Mouse (Mus musculus) spleen, adult 12 weeks (tissue): ENCODE measurements around the gene Crim1.

Experiments used
- DNase-seq: peaks from one replicate; pipeline ENCODE4 v3.0.0; 2022; ENCODE audit warnings: low spot score

Gene Crim1

DNA sequence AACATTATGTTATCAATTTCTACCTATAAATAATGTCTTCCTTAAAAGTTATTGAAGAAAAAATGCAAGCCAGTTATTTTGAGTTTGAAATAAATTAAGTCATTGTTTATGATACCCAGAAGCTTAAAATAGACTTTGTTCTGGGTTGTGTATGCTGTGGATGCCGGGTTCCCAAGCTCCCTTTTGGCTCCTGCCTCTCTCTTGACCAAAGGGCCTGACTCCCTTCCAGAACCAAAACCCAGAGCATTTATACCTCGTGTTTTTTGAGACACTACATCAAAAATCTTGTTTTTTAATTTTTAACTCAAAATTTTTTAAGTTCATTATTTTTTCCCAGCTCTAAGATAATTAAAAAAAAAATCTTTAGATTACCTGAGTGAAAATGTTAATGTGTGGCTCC lies 87.3 kb downstream of the Crim1 start:
- DNase-seq: no peak

DNA sequence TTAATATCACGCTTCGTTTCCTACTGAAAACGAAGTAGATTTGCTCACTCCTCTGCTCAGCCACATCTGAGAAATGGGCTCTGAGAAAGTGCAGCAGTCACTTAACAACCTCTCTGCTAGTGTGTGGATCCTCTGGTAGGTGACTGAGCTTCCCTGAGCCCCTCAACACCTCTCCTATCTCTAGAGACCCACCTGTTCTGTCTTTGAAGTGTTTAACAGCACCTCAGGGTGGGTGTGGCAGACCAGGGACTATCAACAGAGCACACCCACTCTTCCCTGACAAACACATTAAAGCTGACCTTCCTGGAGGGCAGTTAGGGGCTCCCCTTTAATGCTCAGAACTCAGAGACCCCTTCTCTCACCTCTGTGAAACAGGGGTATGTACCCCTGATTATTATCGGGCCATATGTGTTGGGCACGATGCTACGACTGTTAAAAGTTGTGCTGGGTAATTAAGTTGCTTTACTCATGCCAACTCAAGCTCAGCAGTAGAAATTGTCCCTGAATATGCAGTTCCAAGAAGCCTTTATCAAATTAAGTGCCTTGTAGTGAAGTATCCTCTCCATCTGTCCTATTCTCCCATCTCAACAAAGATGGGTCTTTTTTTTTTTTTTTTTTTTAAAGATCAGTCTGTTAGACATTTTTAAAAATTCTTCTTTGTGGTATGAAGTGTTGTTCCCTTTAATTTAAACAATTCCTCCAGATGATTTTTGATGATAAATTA lies 90.3 kb downstream of the Crim1 start:
- DNase-seq: no peak

DNA sequence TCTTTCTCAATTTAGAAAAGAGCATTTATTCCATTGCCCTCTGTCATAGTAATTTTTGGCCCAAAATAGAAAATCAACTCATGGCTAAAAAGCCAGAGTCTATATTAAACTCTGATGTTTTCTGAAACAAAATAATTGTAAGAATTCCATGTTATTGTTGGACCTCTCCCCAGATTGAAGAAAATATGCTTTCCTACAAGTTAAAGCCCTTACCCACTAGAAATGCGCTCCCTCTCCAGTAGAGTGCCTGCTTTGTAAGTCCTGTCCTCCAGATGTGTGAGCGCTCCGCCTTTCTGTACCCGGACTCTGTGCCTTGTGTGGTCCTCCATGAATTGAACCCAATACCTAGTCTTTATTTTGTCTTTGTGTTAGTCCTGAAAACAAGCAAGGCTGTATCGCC lies 91.0 kb downstream of the Crim1 start:
- DNase-seq: no peak

DNA sequence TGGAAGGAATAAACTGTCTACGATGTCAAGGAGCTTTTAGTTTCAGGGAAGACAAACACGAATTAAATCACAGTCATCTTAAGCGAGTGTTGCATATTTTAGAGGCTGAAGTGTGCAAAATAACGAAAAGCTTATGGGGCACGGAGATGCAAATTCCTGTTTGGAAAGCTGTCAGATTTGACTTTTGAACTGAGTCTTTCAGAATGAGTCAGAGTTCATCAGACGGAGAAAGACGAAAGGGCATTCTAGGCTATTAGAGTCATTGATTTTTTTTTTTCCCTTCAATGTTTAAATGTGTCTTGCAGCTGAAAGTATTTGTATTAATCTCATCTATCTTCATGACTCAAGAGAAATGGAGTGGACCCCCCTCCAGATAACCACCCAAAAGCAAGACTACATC lies 92.3 kb downstream of the Crim1 start:
- no peak for DNase-seq

DNA sequence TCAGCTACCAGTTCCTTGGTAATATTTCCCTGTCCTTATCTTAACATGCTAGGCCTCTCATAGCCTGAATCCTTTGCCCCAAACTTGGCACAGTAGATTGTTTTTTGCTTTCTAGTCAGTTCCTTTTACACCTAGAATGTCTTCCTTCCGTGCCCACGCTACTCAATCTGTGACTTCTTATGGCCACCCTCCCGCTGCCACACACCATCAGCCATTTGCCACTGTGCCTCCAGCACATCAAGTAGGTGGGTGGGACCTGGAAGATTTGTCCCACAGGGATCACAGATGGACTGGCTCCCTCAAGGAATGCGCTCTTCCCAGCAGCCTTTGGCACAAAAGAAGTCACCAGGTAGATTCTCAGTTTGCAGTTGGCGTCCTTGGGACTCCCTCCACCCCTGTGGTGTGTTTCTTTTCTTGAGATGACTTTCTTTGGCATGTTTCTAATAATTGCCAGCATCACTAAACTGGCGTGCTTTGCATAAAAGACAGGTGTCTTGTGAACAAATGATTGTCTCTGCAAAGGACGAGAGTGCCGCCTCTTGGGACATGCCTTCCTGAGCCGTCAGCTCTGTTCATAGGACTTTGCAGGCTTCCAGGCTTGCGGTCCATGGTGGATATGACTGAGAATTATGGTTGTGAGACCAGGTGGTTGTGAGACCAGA lies 92.9 kb downstream of the Crim1 start:
- DNase-seq: no peak

DNA sequence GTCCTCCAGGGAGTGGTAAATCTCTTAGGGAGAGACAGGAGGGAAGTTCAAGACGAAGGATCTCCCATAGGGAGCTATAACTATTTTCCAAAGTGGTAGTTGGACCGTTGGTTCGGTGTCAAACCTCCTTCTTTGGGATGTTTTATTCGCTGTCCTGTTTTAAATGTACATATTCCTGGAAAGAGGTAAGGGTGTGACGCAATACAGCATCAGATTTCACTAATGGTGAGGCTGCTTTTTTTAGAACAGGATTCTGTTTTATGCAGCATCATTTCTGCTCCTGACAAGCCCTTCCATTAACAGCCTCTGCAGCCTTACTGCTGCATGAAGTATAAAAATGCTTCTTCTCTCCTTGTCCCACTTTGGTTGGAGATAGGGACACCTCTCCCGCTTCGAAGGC lies 95.9 kb downstream of the Crim1 start:
- no peak for DNase-seq

DNA sequence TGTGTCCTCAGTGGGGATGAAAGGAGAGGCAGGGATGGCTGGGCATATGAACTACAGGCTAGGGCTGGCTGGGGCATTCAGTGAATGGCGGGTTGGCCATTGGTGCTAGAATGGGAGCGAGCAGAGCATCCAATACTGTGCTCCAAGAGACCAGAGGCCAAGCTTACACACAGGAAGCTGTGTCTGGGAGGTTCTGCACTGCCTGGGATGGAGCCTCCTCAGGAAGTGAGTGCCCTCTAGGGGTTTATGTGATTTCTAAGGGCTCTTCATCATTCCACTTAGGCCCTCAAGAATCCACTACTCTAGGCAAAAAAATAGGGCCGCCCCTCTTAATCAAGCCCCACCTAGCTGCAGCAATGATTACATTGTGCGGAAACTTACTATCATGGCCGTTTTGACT lies 98.1 kb downstream of the Crim1 start:
- DNase-seq: no peak

DNA sequence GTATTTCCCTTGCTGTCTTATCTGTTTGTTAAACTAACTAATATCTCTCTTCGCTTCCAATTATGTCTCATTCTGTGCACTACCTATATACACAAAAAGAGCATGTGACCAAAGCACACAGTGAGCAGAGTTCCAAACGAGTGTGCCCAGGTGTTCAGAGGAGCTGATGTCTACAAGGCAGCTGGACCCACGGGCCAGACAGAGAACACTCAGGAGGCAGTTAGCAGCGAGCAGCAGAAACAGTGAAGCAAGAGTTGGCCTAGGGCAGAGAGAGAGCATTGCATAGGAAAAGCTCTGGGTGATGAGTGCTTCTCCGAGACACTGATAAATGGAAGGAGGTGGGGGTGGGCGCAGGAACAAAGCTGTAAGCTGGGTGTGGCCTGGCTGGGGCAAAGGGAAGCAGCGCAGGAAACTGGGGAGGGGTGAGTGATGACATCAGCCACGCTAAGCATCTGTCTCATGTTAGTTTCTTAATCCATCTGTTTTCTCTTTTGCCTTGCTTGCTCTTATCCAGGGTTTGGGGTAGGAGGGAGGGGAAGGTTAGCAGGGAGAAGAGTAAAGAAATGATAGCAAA lies 99.0 kb downstream of the Crim1 start:
- no peak for DNase-seq

DNA sequence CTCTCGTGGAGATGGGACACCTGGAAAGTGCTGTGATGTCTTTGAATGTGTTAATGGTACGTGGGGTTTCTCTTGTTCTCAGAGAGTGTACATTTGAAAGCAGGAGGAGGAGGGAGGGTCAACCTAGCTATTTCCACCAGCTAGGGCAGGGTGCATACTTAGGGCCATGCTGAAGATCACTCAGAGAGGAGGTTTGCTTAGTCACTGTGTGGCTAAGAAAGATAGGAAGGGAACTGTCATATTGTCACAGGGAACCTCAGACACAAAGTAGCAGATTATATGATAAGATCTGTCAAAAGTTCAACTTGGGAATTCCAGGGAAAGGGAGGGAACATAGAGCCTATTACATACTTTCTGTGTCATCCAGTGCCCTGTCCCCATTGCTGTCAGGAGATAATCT lies 103.0 kb downstream of the Crim1 start:
- DNase-seq: no peak

DNA sequence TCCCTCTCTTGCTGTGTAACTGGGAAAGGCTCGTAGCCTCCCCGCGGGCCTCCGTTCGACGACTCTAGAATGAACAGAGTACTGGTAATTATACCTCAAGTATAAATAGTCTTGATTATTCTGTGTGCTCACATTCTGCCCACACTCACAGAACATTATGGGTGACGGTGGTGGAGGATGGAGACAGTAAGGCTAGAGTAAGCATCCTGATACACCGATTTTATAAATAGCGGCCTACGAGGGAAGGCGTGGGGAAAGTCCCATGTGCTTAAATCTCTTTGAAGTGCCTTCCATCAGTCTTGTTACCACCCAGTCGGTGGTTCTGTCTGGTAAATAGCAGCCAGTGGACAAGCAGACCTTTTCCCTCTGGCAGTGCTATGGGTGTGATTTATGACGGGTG lies 104.0 kb downstream of the Crim1 start:
- no peak for DNase-seq

DNA sequence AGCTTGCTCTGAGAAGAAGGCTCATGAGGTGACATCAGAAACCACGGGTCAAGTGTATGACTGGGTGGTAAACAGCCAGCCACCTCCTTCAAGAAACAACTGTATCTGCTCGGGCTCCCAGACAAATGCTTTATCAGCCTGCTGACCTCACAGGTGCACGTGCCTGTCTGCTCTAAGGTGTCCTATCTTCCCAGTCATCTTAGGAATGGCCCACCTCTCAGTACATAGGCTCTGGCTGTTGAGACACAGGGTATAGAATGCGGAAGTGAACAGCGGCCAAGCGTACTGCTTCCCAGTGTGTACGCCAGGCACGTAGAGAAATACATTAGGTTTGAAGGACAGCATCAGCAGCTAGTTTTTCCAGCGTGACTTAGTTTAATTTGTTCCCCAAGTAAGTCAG lies 106.4 kb downstream of the Crim1 start:
- DNase-seq: no peak

DNA sequence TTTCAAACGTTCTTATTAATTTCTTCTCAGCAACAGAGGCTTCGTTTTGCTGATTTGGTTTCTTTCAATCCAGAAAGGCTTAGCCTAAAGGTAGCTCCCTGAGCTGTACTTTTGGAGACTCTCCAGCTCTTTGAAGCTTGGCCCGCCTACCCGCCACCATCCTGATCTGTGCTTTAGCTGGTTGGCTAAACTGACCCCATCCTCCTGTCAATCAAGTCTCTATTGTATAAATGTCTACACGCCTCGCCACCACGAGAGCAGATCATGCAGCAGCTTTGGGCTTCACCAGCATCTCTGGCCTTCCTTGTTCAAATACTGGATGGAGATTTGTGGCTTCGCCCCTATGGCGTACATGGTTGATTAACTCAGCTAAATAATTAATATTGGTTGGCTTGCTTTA lies 108.2 kb downstream of the Crim1 start:
- no peak for DNase-seq

DNA sequence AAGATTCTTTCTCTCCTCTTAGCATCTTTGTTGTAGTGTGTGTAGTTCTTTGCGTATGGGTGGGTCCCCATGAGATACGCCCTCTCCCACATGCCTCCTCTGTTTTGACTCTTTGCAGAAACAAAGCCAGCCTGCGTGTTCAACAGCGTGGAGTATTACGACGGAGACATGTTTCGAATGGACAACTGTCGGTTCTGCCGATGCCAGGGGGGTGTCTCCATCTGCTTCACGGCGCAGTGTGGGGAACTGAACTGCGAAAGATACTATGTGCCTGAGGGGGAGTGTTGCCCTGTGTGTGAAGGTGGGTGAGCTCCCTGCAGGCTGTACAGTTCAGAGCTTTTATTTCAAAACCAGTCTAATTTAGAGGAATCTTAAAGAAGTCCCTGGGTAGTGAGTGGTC lies 113.0 kb downstream of the Crim1 start:
- DNase-seq: no peak

DNA sequence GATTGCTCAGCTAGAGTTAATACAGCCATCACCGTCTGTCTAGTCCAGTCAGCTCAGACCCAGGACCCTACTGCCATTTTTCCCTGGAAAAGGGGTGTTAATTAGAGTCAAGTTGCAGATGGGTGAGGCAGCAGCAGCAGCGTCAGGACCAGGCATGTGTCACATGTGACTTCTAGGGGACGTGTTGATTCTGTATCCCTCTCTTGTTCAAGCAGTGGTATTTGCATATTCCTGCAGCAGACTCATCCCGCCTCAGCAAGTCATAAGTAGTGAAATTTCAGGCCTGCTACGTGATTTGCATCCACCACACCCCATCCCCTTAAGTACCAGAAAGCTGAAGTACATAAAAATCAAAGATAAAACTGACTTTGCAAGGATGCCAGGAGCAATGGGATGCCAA lies 113.6 kb downstream of the Crim1 start:
- no peak for DNase-seq

DNA sequence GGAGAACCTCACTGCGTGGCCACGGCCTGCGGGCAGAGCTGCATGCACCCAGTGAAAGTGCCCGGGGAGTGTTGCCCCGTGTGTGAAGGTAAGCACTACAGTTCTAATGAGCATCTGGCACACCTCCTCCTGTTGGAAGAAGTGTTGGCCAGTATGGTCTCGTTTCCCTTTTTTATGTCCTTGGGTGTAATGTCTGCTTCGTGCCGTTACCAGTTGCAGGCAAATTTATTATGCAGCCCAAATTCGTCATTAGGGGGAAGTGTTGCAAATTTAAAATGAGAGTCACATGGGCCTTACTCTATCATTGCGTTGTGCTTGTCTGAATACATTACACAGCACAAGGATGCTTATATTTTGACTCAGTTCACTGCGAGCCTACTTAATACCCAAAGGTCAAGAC lies 115.6 kb downstream of the Crim1 start:
- DNase-seq: no peak

DNA sequence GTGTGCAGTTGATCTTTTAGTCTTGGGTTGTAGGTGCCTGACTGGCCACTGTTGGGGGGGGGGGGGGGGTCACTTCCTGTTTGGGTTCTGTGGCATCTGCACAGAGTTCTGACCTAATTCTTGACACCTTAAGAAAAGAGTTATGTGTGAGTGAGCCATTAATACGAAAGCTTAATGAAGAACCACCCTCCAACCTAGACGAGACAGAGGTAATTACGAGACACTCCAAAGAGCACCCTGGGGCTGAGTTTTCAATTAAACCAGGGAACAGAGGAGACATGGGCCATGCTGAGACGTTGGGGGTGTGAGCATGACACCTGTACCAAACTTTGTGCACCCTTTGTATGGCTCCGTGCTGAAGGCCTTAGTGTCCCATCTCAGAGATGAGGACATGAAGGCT lies 117.3 kb downstream of the Crim1 start:
- no peak for DNase-seq

DNA sequence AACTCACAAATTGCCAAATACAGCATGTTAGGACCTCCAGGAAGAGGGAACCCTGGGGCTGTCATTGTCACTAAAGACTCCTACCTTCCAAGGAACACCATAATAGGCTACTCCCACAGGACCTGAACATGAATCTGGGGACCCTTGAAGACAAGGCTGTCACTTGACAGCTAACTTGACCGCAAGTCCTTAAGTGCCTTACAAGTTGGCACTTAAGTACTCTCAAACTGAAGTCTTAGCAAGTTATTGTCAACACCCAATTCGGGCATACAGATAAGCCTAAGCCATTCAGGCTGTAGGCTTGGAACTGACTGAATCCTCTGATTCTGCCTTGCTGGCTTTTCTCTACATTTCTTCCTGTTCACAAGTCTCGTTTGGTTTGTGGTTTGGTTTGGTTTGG lies 118.8 kb downstream of the Crim1 start:
- DNase-seq: no peak

DNA sequence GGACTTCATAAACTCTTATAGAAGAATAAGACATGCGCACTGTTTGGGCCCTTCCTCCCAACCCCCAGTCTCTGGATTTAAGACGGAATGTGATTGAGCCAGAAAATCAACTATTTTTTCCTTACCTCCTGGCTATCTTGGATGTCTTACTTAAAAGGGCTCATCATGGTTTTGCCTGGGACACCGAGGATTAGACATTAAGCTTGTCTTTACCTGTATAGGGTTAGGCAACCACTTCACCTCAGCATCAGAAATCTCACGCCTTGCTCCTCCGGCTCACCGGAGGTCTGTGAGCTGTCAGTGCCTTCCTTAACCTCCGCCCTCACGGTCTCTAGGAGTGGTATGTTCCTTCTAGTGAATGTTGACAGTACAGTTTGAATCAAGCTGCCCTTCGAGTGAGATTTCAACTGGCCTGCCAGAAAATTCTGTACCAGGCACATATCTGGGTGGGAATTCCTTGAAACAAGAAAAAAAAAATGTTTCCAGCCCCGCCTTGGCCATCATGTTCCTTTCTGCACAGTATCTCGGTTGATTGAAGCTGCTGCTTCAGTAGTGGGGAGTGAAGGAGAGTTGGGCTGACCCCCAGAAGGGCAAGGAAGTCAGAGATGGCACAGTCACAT lies 121.3 kb downstream of the Crim1 start:
- DNase-seq: no peak

DNA sequence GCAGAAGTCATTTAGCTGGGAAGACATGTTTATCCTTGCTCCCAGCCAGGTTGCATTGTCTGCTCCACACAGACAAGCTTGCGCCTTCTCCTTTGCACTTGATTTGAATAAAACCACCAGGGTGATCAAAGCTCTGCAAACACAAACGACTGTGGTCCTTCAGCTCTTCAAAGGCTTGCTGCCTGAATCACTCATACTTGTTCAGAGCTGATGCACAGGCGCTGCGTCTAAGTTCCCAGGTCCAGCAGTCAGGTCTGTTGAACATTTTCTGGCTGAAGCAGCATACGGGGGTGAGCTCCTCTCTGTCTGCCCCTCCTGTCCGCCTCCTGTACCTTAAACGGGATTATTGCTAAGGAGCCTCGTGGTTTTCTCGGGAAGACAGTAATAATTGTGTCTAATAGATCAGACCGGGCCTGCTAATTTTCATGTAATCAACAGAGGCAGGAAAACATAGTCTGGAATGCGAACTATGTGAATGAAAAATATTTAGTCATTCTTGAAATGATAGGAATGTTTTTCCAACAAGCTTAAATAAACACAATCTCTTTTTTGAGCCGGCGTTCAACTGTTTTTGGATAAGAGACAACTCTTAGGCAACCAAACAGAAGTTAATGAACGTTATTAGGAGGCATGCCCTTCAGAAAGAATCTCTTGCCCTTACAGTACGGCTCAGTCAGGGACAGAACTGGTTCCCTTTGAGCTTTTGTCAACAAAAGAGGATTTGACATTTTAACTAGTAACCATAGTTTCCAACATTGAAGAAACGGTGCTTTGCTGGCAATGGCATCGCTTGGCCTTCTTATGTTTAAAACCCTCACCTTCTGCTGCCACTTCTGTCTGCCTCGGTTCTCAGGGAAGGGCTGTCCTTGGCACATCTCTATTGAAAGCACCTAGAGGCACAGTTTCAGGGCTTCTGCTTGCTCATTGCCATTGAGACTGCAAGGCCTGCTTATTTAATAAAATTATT lies 122.6 kb downstream of the Crim1 start:
- DNase-seq: no peak

DNA sequence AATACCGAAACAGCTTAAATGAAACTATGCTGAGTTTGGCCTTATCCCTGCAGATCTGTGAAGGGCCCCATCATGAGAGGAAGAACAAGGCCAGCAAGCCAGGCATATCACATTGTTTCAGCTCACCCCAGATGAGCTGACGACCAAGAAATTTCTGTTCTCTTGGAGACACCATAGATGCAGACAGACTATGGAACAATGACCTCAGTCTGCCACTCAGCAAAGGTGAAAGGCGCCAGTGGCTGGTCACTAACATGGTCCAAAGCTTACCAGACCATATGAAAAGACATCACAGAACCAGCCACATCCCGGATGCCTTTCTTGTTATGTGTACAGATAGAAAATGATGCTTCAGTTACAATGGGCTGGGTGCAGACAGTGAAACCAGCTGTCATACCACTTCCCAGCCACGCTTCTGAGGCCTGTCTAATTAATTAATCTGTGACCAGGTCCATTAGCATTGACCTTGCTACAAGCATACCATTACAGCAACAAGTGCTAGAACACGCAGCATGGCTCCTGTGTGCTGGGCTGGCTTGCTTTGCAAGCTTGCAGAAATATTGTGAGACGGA lies 125.8 kb downstream of the Crim1 start:
- no peak for DNase-seq

DNA sequence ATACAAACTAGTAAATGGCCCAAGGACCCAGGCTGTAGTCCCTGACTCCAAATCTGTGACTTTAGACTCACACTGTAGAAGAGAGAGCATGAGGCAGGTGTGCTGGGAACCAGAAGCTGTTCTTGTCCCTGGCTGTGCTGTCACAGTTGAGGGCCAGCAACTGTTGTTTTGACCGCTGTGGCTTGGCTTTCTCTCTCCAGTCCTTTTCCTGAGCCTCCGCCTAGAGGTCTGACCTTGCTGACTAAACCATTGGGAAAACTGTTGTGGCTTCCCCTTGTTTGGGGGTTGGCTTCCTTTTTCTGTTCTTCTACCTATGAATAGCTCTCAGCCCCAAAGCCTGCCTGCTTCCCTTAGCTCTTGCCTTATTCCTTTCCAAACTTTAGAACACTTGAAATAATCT lies 126.3 kb downstream of the Crim1 start:
- no peak for DNase-seq

DNA sequence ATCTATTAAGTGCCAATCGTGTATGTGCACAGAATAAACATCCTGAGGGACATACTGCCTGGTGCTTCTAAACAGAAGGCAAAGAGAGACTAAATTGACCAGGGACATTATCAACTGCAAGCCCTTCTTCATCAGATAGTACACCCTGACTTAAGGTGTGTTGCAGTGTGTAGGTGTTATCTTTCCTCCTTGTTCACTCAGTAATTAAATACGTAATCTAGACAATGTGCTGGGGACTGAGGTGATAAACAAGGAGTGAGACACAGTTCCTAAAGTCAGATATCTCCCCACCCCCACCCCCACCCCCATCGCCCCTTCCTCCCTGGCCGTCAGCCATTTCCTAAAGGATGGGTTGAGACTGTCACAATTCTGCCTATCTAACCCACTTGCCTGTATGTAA lies 127.1 kb downstream of the Crim1 start:
- DNase-seq: no peak
